Mouse (Mus musculus) cerebellum, postnatal 25 days (tissue): ENCODE measurements around the gene Ggn.
"Not testable (repeated sequence)": the region's sequence is repeated elsewhere in the genome, so short reads cannot be mapped to it uniquely, and the experiment has no call there.

ENCODE experiments used
- DNase-seq, 2 experiments: peaks; one replicate each; pipeline ENCODE4 v3.0.0; 2021; ENCODE audit warnings: mixed read lengths in 2 of 2

The Ggn gene

GRCm38 (mm10) chr7:29170066-29170754, at the start of gene Ggn, which contains the start of gene Spred3:
TSS of gene Ggn (plus strand) at chr7:29170210.
TSS of gene Spred3 (minus strand) at chr7:29170411.
- peak; percentile 48 to 68 for DNase-seq

DNA sequence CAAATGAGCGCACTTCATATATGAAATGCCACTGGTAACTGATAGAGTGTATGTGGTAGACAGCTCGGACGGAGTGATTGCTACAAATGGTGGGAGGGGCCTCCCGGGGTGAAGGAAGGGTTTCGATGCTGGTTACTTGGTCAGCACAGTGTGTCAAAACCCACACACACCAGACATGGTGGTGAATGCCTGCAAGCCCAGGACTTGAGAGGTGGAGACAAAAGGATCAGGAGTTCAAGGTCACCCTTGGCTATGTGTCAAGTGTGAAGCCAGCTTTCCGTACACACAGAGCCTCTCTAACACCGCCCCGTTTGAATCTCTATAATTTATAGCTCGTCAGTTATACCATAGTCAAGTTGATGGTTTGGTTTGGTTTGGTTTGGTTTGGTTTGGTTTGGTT, 47.2 kb upstream of the Ggn start:
- no peak for DNase-seq

DNA sequence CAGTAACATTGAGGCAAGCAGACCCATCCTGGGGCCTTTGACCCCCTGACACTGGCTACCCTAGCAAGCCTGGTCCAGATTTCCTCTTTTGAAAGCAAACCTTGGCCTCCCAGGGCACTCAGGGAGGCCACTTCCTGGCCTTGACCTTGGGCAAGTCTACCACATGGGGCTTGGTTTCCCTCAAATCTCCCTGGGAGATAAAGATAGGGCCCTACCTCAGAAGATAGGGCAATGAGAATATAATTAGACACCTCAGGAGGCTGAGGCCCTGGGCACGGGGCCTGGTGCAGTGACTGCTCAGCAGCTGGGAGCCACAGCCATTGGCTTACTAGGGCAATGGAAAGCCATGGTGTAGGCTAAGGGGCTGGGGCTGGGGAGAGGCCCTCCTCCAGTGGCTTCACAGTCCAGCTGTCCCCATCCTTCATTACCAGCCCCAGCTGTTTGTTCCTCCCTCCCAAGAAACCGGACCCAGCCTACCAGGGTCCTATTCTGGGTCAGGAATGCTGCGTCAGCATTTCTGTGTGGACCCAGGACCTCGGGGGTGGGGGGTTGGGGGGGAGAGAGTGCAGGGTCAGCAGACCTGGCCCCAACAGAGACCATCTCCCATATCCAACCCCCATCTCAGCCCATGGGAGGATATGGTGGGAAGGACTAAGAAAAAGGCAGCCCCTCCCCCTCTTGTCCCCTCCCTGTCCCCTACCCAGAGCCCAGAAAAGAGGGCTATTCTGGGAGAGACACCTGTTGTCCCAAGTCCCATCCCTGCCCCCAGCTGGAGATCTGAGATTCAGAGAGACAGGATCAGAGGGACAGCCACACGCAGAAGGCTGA, 46.3 kb upstream of the Ggn start:
- no peak for DNase-seq

- DNase-seq = peak in 1 of 2 experiments; percentile 20
Observed at GRCm38 (mm10) chr7:29124970-29125369, 45.0 kb upstream of the Ggn start, which contains the start of gene Ryr1. TSS of gene Ryr1 (minus strand) at chr7:29125179.

- peak; percentile 43 to 54 for DNase-seq
Observed at GRCm38 (mm10) chr7:29126173-29126915, 43.7 kb upstream of the Ggn start.

GRCm38 (mm10) chr7:29128725-29129124, 41.3 kb upstream of the Ggn start:
- no peak for DNase-seq

DNA sequence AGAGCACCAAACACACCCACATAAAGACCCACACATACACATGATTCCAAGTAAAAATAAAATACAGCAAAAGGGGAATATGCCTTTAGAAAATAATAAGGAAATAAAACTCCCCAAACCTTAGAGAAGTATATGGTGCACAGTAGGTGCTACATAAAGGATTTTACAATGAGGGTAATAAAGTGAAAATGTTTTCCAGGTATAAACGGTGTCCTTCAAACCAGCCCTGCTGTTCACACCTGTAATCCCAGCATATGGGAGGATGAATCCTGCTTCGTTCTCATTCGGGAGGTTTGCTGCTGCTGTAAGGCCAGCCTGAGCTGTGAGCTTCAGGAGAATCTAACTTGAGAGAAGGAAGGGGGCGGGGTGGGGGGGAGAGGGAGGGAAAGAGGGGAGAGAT, 35.8 kb upstream of the Ggn start:
- no peak for DNase-seq

GRCm38 (mm10) chr7:29134693-29135386, 35.2 kb upstream of the Ggn start, which contains the start of gene Rasgrp4:
TSS of gene Rasgrp4 (plus strand) at chr7:29134851.
- no peak for DNase-seq

- DNase-seq = no peak
Observed at GRCm38 (mm10) chr7:29137429-29137828, 32.6 kb upstream of the Ggn start.

DNA sequence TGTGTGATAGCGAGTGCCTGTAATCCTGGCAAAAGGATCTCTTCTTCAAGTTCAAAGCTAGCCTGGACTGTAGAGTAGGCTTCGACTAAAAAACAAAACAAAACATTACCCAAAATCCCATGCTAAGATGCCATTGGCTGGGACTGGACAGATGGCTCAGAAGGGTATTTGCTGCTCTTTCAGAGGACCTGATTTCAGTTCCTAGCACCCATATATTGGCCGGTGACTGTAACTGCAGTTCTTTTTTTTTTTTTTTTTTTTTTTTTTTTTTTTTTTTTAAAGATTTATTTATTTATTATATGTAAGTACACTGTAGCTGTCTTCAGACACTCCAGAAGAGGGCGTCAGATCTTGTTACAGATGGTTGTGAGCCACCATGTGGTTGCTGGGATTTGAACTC, 30.8 kb upstream of the Ggn start:
- not testable (repeated sequence) for DNase-seq

DNA sequence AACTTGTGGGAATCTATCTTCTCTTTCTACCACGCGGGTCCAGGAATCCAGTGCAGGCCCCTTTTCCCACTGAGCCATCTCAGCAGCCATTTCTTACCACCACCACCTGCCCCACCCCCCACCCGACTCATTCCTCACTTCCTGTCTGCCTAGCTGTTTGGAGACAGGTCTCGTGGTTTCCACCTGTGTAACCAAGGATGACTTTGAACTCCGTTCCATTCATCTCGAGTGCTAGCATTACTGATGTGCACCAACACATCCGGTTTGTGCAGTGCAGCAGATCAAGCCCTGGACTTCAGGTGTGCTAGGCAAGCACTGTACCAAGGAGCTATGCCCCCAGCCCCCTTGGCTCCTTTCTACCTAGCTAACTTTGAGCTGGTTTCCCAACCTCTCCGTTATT, 28.6 kb upstream of the Ggn start:
- no peak for DNase-seq

DNA sequence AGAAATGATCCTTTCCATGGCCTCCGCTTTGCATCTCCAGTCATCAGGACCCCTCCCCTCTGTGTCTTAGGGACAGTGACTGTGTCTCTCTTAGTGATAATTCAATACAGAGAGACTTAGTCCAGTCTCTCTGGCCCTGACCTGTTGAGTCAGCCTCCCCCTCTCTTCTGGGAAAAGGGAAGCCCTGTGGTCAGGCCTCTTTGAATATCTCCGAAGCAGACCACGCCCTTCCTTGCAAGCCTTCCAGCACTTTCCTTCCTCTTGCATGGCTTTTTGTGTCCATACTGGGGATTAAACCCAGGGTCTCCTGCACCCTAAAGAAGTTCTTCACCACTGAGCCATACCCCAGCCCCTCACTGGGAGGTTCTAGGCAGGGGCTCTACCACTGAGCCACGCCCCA, 26.0 kb upstream of the Ggn start:
- DNase-seq = no peak

- no peak for DNase-seq
Observed at GRCm38 (mm10) chr7:29146625-29147367, 23.2 kb upstream of the Ggn start.

GRCm38 (mm10) chr7:29148771-29149170, 21.2 kb upstream of the Ggn start:
- no peak for DNase-seq

DNA sequence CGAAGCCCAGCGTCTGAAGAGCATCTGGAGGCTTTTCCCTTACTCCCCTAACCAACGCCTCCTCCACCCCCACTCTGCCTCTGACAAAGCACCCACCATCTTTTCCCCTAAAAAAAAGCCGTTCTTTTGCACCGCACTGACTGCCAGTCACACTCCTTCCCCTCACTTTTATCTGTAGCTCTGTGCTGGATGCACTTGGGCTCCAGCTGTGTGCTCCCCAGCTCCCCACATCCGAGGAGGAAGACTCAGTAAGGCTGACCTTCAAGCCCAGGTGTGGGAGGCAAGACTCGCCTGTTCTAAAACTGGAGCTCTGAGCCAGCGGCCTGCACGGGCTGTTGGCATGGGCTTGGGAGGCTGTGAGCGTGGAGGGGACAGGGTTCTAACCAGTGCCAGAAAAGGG, 18.5 kb upstream of the Ggn start:
- DNase-seq = no peak

DNA sequence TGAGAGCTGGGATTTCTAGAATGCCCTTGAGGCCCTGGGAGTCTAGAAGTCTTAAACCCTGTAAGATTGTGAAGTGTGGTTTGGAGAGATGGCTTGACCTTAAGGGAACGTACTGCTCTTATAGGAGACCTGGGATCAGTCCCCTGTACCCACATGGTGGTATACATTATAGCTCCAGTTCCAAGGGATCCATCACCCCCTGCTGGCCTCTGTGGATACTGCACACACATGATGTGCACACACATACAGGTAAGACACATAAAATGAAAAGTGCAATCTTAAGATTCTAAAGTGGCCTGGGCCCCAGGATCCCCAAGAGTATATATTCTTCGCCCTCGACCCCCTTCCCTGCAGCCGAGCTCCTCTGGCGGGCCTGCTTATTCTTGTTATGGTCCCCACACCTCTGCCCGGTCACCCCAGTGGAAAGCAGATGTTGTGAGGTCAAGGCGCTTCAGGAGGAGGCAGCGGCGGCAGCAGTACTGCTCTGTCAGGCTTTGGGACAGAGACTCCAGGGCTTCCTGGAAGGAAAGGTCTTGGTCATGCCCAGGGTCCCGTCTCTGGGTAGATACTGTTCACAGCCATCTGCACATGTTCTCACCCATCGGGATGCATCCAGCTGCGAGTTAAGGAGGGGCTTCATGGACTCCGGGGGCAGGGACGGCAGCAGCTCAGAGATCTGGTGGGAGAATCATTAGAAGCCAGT, 15.8 kb upstream of the Ggn start:
- DNase-seq = no peak

GRCm38 (mm10) chr7:29155196-29155837, 14.7 kb upstream of the Ggn start:
- peak; percentile 94 to 97 for DNase-seq

GRCm38 (mm10) chr7:29155838-29156782, 13.9 kb upstream of the Ggn start, which contains the start of gene Fam98c:
TSS of gene Fam98c (minus strand) at chr7:29156234.
- DNase-seq = peak; percentile 89 to 94

GRCm38 (mm10) chr7:29158264-29158663, 11.7 kb upstream of the Ggn start:
- no peak for DNase-seq
